Mouse (Mus musculus) stomach, postnatal 0 days (tissue): ENCODE measurements around the gene Zfp467. TPM values are rescaled to one million over a fixed set of nuclear protein-coding genes. Genes with fewer than 3 reads are reported as not detected.
A peak's percentile ranks its signal among the peaks of the same experiment; 100 is the strongest.

Experiments used
- ATAC-seq: fragments of 200-750 bp; cut with Nextera tagmentation; 2 replicates; pipeline ENCODE4 v1.8.0; 2017; ENCODE audit not compliant: low FRiP score, low TSS enrichment
- DNase-seq: peaks from one replicate; pipeline ENCODE4 v3.0.0-alpha.2; 2016; ENCODE audit warnings: low spot score
- H3K27ac ChIP-seq: fragments of 300-500 bp; sonication (generic); replicated peaks from 2 replicates; pipeline ENCODE4 v1.5.1; 2014; ENCODE audit warnings: mild to moderate bottlenecking, control low read depth
- H3K27me3 ChIP-seq: fragments of 300-500 bp; sonication (generic); 2 replicates; pipeline ENCODE4 v1.6.1; 2014; ENCODE audit warnings: low read length; ENCODE audit not compliant: control insufficient read depth, insufficient read depth
- H3K36me3 ChIP-seq: fragments of 300-500 bp; sonication (generic); 2 replicates; pipeline ENCODE4 v1.6.1; 2014; ENCODE audit warnings: low read length, mixed read lengths; ENCODE audit not compliant: control insufficient read depth, insufficient read depth
- H3K4me1 ChIP-seq: fragments of 300-500 bp; sonication (generic); replicated peaks from 2 replicates; pipeline ENCODE4 v1.6.1; 2014; ENCODE audit warnings: antibody characterized with exemption; ENCODE audit not compliant: control insufficient read depth, insufficient read depth
- H3K4me2 ChIP-seq: fragments of 300-500 bp; sonication (generic); replicated peaks from 2 replicates; pipeline ENCODE4 v1.6.1; 2014; ENCODE audit warnings: low read depth, mild to moderate bottlenecking, control low read depth, moderate library complexity
- H3K4me3 ChIP-seq: fragments of 300-500 bp; sonication (generic); 2 replicates; pipeline ENCODE4 v1.5.1; 2014; ENCODE audit warnings: low read depth, low read length, control low read depth
- H3K9ac ChIP-seq: fragments of 300-500 bp; sonication (generic); 2 replicates; pipeline ENCODE4 v1.6.1; 2014; ENCODE audit warnings: mild to moderate bottlenecking, low read length, control low read depth, mixed read lengths
- H3K9me3 ChIP-seq: fragments of 300-500 bp; sonication (generic); 2 replicates; pipeline ENCODE4 v1.6.1; 2016; ENCODE audit warnings: low read length; ENCODE audit not compliant: control insufficient read depth
- CTCF ChIP-seq: IDR thresholded peaks from 2 replicates; pipeline ENCODE4 v1.5.1; 2016; ENCODE audit warnings: antibody characterized with exemption, low read depth, mild to moderate bottlenecking, moderate library complexity
- EP300 ChIP-seq: optimal IDR thresholded peaks from 2 replicates; pipeline ENCODE3; 2016; ENCODE audit warnings: antibody characterized with exemption
- WGBS: fragments of 180-500 bp; shearing (Covaris S2); extraction: QIAGEN DNeasy Blood & Tissue Kit; methylation state at CpG from one replicate; pipeline ENCODE4 v1.1.7; 2014; 5-methylcytosine and 5-hydroxymethylcytosine counted together
- polyA plus RNA-seq: library from polyadenylated mRNA; unstranded; fragments of >200 nt; fragmentation: Nextera tagmentation; extraction: Ambion mirVana; gene quantifications from 2 replicates; pipeline ENCODE4 v1.2.1, GENCODE M21; 2015

Zfp467 gene
- polyA plus RNA-seq, 1 experiment from 2014 or later, result 24.2 TPM

DNA sequence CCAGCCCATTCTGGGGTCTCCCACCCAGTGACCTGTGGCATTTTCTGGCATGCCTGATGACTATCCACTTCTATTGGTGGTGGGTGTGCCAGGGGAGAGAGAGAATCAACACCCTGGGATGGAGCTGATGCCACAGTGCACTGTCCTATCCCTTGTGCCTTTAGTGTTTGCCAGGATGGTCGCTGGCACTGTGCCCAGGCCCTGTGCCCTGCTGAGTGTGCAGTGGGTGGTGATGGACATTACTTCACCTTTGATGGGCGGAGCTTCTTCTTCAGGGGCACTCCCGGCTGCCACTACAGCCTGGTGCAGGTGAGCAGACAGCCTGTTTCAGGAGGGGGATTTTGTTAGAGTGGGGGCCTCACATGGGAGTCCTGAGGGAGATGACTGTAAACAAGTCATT lies 7.1 kb upstream of the Zfp467 start:
- ATAC-seq (no peak), DNase-seq (no peak)
- TF ChIP-seq CTCF (no peak), EP300 (no peak)
- no peaks in the 10 kb centered on the region for H3K36me3 ChIP-seq
- H3K27me3 ChIP-seq, result no peaks in the 10 kb centered on the region
- 69% methylated on average over 3 of the region's 3 CpGs for WGBS
- H3K9ac ChIP-seq, result no peak overlapping the region
- H3K9me3 ChIP-seq, result no peaks in the 10 kb centered on the region
- H3K4me1 ChIP-seq, result no peaks in the 10 kb centered on the region
- no peak overlapping the region for H3K4me2 ChIP-seq
- H3K4me3 ChIP-seq, result no peak overlapping the region
- H3K27ac ChIP-seq, result no peak overlapping the region

- Histone ChIP-seq H3K9me3 (no peaks in the 10 kb centered on the region), H3K36me3 (no peaks in the 10 kb centered on the region), H3K27me3 (no peaks in the 10 kb centered on the region), H3K4me2 (no peak overlapping the region), H3K9ac (no peak overlapping the region), H3K4me1 (no peaks in the 10 kb centered on the region), H3K4me3 (no peak overlapping the region), H3K27ac (no peak overlapping the region)
- 65% methylated on average over 1 of the region's 1 CpGs for WGBS
- no peak for TF ChIP-seq EP300
- ATAC-seq (no peak), DNase-seq (no peak)
These were observed 6.5 kb upstream of the Zfp467 start for GRCm38 (mm10) chr6:48452151-48452550.

- H3K9ac ChIP-seq, result no peak overlapping the region
- H3K4me2 ChIP-seq, result no peak overlapping the region
- no peaks in the 10 kb centered on the region for H3K9me3 ChIP-seq
- H3K4me3 ChIP-seq, result no peak overlapping the region
- H3K27ac ChIP-seq, result no peak overlapping the region
- no peak for TF ChIP-seq CTCF
- TF ChIP-seq EP300, result no peak
- no peaks in the 10 kb centered on the region for H3K27me3 ChIP-seq
- ATAC-seq (no peak), DNase-seq (no peak)
- H3K4me1 ChIP-seq, result no peaks in the 10 kb centered on the region
- 72% methylated on average over 7 of the region's 7 CpGs for WGBS
- no peaks in the 10 kb centered on the region for H3K36me3 ChIP-seq
These were observed 2.9 kb upstream of the Zfp467 start for GRCm38 (mm10) chr6:48448527-48448926.

GRCm38 (mm10) chr6:48447929-48448328 lies 2.3 kb upstream of the Zfp467 start, which contains the start of gene Sspo:
TSS of gene Sspo (plus strand) at chr6:48448229.
- H3K4me3 ChIP-seq, result no peak within 1 kb of the TSS
- ATAC-seq (no peak), DNase-seq (no peak)
- H3K27me3 ChIP-seq, result no peaks in the 10 kb centered on the region
- H3K4me2 ChIP-seq, result no peak within 1 kb of the TSS
- WGBS, result 71% methylated on average over 1 of the region's 1 CpGs
- H3K9me3 ChIP-seq, result no peaks in the 10 kb centered on the region
- H3K9ac ChIP-seq, result no peak within 1 kb of the TSS
- no peaks in the 10 kb centered on the region for H3K36me3 ChIP-seq
- H3K27ac ChIP-seq, result no peak within 1 kb of the TSS
- H3K4me1 ChIP-seq, result peaks cover 3% of the 10 kb centered on the region; the same call in 1 of the 2 replicates
- no peak for TF ChIP-seq CTCF

DNA sequence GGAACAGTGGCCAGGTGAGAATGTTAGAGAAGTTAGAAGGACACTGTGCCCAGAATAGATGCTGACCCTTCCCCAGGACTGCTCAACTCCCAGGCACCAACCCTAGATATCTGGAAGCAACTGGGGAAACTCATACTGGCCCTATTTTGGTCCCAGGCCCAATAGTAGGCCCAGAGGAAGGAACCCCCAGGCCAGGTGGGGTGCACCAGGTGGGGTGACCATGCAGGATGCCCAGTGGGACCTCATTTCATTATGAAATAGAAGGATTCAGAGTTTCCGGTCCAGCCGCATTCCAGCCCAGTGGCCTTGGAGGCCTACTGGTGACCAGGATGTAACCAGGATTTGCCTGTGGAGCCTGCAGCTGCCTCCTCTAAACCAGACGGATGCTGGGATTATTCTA lies 1.3 kb upstream of the Zfp467 start:
- H3K4me2 ChIP-seq, result no peak overlapping the region

GRCm38 (mm10) chr6:48446256-48446655 lies 631 bp upstream of the Zfp467 start:
- 43% methylated on average over 3 of the region's 3 CpGs for WGBS
- no peaks in the 10 kb centered on the region for H3K9me3 ChIP-seq
- TF ChIP-seq CTCF, result no peak
- TF ChIP-seq EP300, result no peak
- H3K27ac ChIP-seq, result peak overlapping the region; percentile 98
- peak overlapping the region; percentile 94 for H3K9ac ChIP-seq
- DNase-seq, result no peak
- peaks cover 3% of the 10 kb centered on the region; the same call in 1 of the 2 replicates for H3K4me1 ChIP-seq
- H3K36me3 ChIP-seq, result peaks cover 9% of the 10 kb centered on the region
- no peak for ATAC-seq
- peak overlapping the region; percentile 86 for H3K4me2 ChIP-seq
- H3K27me3 ChIP-seq, result no peaks in the 10 kb centered on the region
- H3K4me3 ChIP-seq, result peak overlapping the region; percentile 88

More for the DNA sequence above, 1.3 kb upstream of the Zfp467 start:
- Histone ChIP-seq H3K9ac (no peak overlapping the region), H3K27ac (no peak overlapping the region), H3K36me3 (peaks cover 3% of the 10 kb centered on the region), H3K4me1 (peaks cover 3% of the 10 kb centered on the region; the same call in 1 of the 2 replicates), H3K9me3 (no peaks in the 10 kb centered on the region), H3K27me3 (no peaks in the 10 kb centered on the region), H3K4me3 (no peak overlapping the region)
- TF ChIP-seq CTCF (no peak), EP300 (no peak)
- DNase-seq (no peak), ATAC-seq (no peak)
- WGBS, result 91% methylated on average over 3 of the region's 3 CpGs
